Mouse (Mus musculus): ENCODE data around the gene Iqschfp. TPM values are rescaled to one million over a fixed set of nuclear protein-coding genes. Genes with fewer than 3 reads are reported as not detected.

Iqschfp gene
- polyA plus RNA-seq, 1 experiment from 2014 or later = not detected

DNA sequence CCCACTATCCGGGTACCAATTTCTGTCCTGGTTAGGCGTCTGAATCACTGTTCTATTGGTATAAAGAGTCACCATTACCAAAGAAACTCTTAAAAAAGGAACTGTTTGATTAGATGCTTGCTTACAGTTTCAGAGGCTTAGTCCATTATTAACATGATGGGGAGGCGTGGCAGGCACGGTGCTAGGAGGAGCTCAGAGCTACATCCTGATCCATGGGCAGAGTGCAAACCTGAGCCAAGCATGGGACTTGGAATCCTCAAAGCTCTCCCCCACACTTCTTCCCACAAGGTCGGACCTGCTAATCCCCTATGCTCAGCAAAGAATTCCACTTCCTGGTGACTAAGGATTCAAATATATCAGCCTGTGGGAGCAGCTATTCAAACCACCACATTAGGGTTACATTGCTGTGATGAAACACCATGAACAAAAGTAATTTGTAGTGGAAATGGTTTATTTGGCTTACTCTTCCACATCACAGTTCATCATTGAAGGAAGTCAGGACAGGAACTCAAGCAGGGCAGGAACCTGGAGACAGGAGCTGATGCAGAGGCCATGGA lies 777.5 kb downstream of the Iqschfp start:
- Histone ChIP-seq H3K4me2 (ENCODE audit: low read depth, low read length) (no peak overlapping the region), H3K4me1 (ENCODE audit: control insufficient read depth, insufficient read depth, low read length) (no peaks in the 10 kb centered on the region), H3K27ac (ENCODE audit: low read length) (no peak overlapping the region), H3K4me3 (ENCODE audit: low read length) (no peak overlapping the region), H3K9ac (ENCODE audit: low read depth, low read length) (no peak overlapping the region), H3K27me3 (replicated peaks; ENCODE audit: control insufficient read depth, insufficient read depth, low read length) (no peaks in the 10 kb centered on the region), H3K36me3 (ENCODE audit: control insufficient read depth, insufficient read depth, low read length) (no peaks in the 10 kb centered on the region), H3K9me3 (ENCODE audit: control insufficient read depth, low read length) (no peaks in the 10 kb centered on the region)
- no peak for ATAC-seq
- WGBS = 73% methylated on average over 5 of the region's 5 CpGs

GRCm38 (mm10) chr3:68674721-68675120 lies 782.7 kb downstream of the Iqschfp start:
- ATAC-seq = no peak
- peaks cover 3% of the 10 kb centered on the region; the same call in 1 of the 2 replicates for H3K4me1 ChIP-seq (ENCODE audit: control insufficient read depth, insufficient read depth, low read length)
- H3K9ac ChIP-seq (ENCODE audit: low read depth, low read length) = no peak overlapping the region
- no peak overlapping the region for H3K27ac ChIP-seq (ENCODE audit: low read length)
- H3K36me3 ChIP-seq (ENCODE audit: control insufficient read depth, insufficient read depth, low read length) = no peaks in the 10 kb centered on the region
- 69% methylated on average over 2 of the region's 2 CpGs for WGBS
- H3K4me2 ChIP-seq (ENCODE audit: low read depth, low read length) = no peak overlapping the region
- H3K4me3 ChIP-seq (ENCODE audit: low read length) = no peak overlapping the region
- no peaks in the 10 kb centered on the region for H3K9me3 ChIP-seq (ENCODE audit: control insufficient read depth, low read length)
- no peaks in the 10 kb centered on the region for H3K27me3 ChIP-seq (replicated peaks; ENCODE audit: control insufficient read depth, insufficient read depth, low read length)

DNA sequence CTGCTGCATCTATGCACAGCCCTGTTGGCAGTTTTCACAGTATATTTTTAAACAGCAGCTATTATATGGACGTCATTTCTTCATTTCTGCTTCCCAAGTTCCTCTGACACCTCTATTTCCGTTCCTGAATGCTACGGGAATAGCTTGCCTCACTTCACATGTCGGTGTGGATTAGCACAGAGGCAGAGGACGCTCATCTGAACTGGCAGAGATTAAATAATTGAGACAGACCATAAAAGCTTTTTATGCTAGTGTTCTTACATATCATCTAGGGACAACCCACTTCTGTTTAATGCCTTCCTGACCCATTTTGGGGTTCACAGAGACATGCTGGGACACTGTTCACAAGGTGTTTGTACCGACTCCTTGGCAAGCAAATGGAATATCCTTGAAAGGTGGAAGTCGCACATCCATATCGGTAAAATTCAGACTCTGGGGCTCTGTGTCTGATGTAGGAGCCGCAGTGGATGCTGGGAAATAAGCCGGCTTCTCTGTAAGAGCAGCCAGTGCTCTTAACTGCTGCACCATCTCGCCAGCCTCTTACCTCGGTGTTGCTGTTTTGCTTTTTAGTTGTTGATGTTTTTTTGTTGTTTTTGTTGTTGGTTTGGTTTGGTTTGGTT lies 783.3 kb downstream of the Iqschfp start:
- no peak overlapping the region for H3K4me3 ChIP-seq (ENCODE audit: low read length)
- peaks cover 3% of the 10 kb centered on the region; the same call in 1 of the 2 replicates for H3K4me1 ChIP-seq (ENCODE audit: control insufficient read depth, insufficient read depth, low read length)
- no peak for ATAC-seq
- H3K4me2 ChIP-seq (ENCODE audit: low read depth, low read length) = no peak overlapping the region
- H3K9me3 ChIP-seq (ENCODE audit: control insufficient read depth, low read length) = no peaks in the 10 kb centered on the region
- no peaks in the 10 kb centered on the region for H3K27me3 ChIP-seq (replicated peaks; ENCODE audit: control insufficient read depth, insufficient read depth, low read length)
- H3K27ac ChIP-seq (ENCODE audit: low read length) = no peak overlapping the region
- 90% methylated on average over 12 of the region's 12 CpGs for WGBS
- H3K36me3 ChIP-seq (ENCODE audit: control insufficient read depth, insufficient read depth, low read length) = no peaks in the 10 kb centered on the region
- H3K9ac ChIP-seq (ENCODE audit: low read depth, low read length) = no peak overlapping the region

Other genes with a start within 250 kb of the Iqschfp start
- 0.09 and 0.18 TPM in 2 replicates for gene Iqcj, start within 50 bp of the Iqschfp start, polyA plus RNA-seq (2015; fragmentation: Nextera tagmentation; extraction: Ambion mirVana)
- 29.7 and 31.2 TPM in 2 replicates for gene Schip1, start 172.6 kb downstream of the Iqschfp start, polyA plus RNA-seq (2015; fragmentation: Nextera tagmentation; extraction: Ambion mirVana)

Data from intestine, embryonic 16.5 days (tissue).